Mouse (Mus musculus): ENCODE results near the gene Chpf.

DNA sequence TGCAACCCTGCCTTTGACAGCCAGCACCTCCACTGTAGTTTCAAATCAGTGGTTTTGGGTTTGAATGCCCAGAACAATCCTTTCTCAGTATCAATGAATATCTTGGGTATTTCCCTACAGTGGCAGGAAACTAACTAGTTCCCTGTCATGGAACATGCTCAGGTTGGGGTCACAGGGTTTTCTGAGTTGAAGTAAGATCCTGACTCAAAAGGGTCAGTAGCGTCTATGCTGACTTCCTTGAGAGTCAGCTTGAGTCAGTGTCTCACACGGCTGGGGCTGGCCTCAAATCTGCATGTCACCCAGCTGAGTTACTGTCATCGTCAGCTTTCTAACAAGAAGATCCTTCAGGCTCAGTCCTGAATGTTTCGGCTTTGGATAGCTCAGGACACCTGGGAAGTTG is 19.8 kb upstream of the Chpf start:
- TF ChIP-seq CTCF (IDR thresholded peaks at IDR 0.05) (no peak), EP300 (IDR thresholded peaks at IDR 0.05) (no peak)
